Mouse (Mus musculus) limb, embryonic 10.5 days (tissue): ENCODE data around the gene Mfsd14a. TPM values are rescaled to one million over a fixed set of nuclear protein-coding genes. Genes with fewer than 3 reads are reported as not detected.

Experiments used
- DNase-seq: peaks from one replicate; pipeline ENCODE4 v3.0.0-alpha.2; 2017; ENCODE audit warnings: low spot score
- H3K27ac ChIP-seq: fragments of 300-500 bp; sonication (generic); 2 replicates; pipeline ENCODE4 v1.5.1; 2016; ENCODE audit warnings: mild to moderate bottlenecking
- H3K27me3 ChIP-seq: fragments of 300-500 bp; sonication (generic); 2 replicates; pipeline ENCODE4 v1.6.1; 2016; ENCODE audit warnings: low read depth, mild to moderate bottlenecking; ENCODE audit not compliant: poor library complexity, severe bottlenecking
- H3K36me3 ChIP-seq: fragments of 300-500 bp; sonication (generic); 2 replicates; pipeline ENCODE4 v1.6.1; 2016; ENCODE audit warnings: mild to moderate bottlenecking, moderate library complexity
- H3K4me1 ChIP-seq: fragments of 300-500 bp; sonication (generic); 2 replicates; pipeline ENCODE4 v1.6.1; 2016
- H3K4me3 ChIP-seq: fragments of 300-500 bp; sonication (generic); 2 replicates; pipeline ENCODE4 v1.5.1; 2016; ENCODE audit warnings: mild to moderate bottlenecking, moderate library complexity
- H3K9me3 ChIP-seq: fragments of 300-500 bp; sonication (generic); replicated peaks from 2 replicates; pipeline ENCODE4 v1.6.1; 2016; ENCODE audit warnings: mild to moderate bottlenecking
- WGBS: fragments of 180-500 bp; shearing (Covaris S2); methylation state at CpG from one replicate; pipeline ENCODE4 v1.1.7; 2016; 5-methylcytosine and 5-hydroxymethylcytosine counted together
- polyA plus RNA-seq: library from polyadenylated mRNA; unstranded; fragments of >200 nt; fragmentation: Nextera tagmentation; extraction: Ambion mirVana; gene quantifications from 2 replicates; pipeline ENCODE4 v1.2.1, GENCODE M21; 2016

The Mfsd14a gene
- 86.1 and 87.0 TPM in 2 replicates for polyA plus RNA-seq

GRCm38 (mm10) chr3:116662463-116662863 lies at the start of gene Mfsd14a:
Mfsd14a (minus strand) TSS chr3:116662677.
- WGBS: under 1% methylated on average over 39 of the region's 39 CpGs
- H3K36me3 ChIP-seq: peaks cover 4% of the 10 kb centered on the region; the same call in 1 of the 2 replicates
- H3K9me3 ChIP-seq: no peaks in the 10 kb centered on the region
- H3K27ac ChIP-seq: peak within 1 kb of the TSS; percentile 99
- DNase-seq: peak; percentile 99
- H3K27me3 ChIP-seq: no peaks in the 10 kb centered on the region
- peaks cover 18% of the 10 kb centered on the region for H3K4me1 ChIP-seq
- H3K4me3 ChIP-seq: peak within 1 kb of the TSS; percentile 99

- Histone ChIP-seq H3K27ac (peak overlapping the region; percentile 95), H3K27me3 (peaks cover 7% of the 10 kb centered on the region; the same call in 1 of the 2 replicates), H3K4me3 (peak overlapping the region; percentile 98), H3K36me3 (no peaks in the 10 kb centered on the region), H3K9me3 (no peaks in the 10 kb centered on the region), H3K4me1 (peaks cover 18% of the 10 kb centered on the region)
- WGBS: under 1% methylated on average over 85 of the region's 85 CpGs
- DNase-seq: peak; percentile 82
These were observed 49.4 kb upstream of the Mfsd14a start for GRCm38 (mm10) chr3:116711624-116712435.

GRCm38 (mm10) chr3:116710941-116711340 lies 48.5 kb upstream of the Mfsd14a start:
- H3K9me3 ChIP-seq: no peaks in the 10 kb centered on the region
- 0 out of 2 replicates have a peak, but pooled peaks cover 4% of the 10 kb centered on the region for H3K36me3 ChIP-seq
- 55% methylated on average over 9 of the region's 9 CpGs for WGBS
- peak overlapping the region; percentile 98 for H3K4me3 ChIP-seq
- peaks cover 18% of the 10 kb centered on the region for H3K4me1 ChIP-seq
- H3K27me3 ChIP-seq: peaks cover 7% of the 10 kb centered on the region; the same call in 1 of the 2 replicates
- no peak for DNase-seq
- no peak overlapping the region for H3K27ac ChIP-seq

- no peak for DNase-seq
- 94% methylated on average over 1 of the region's 1 CpGs for WGBS
- Histone ChIP-seq H3K27ac (no peak overlapping the region), H3K4me3 (no peak overlapping the region), H3K4me1 (peaks cover 4% of the 10 kb centered on the region), H3K27me3 (no peaks in the 10 kb centered on the region), H3K36me3 (0 out of 2 replicates have a peak, but pooled peaks cover 4% of the 10 kb centered on the region), H3K9me3 (no peaks in the 10 kb centered on the region)
These were observed 43.2 kb upstream of the Mfsd14a start for GRCm38 (mm10) chr3:116705637-116706204.

- DNase-seq: no peak
- Histone ChIP-seq H3K4me3 (no peak overlapping the region), H3K4me1 (no peaks in the 10 kb centered on the region), H3K36me3 (0 out of 2 replicates have a peak, but pooled peaks cover 4% of the 10 kb centered on the region), H3K27ac (no peak overlapping the region), H3K9me3 (no peaks in the 10 kb centered on the region), H3K27me3 (no peaks in the 10 kb centered on the region)
- WGBS: 92% methylated on average over 5 of the region's 5 CpGs
These were observed 41.4 kb upstream of the Mfsd14a start for GRCm38 (mm10) chr3:116703835-116704234.

GRCm38 (mm10) chr3:116702647-116703272 lies 40.3 kb upstream of the Mfsd14a start:
- H3K36me3 ChIP-seq: 0 out of 2 replicates have a peak, but pooled peaks cover 4% of the 10 kb centered on the region
- 82% methylated on average over 1 of the region's 1 CpGs for WGBS
- no peak for DNase-seq
- no peak overlapping the region for H3K27ac ChIP-seq
- no peak overlapping the region for H3K4me3 ChIP-seq
- no peaks in the 10 kb centered on the region for H3K4me1 ChIP-seq
- H3K27me3 ChIP-seq: no peaks in the 10 kb centered on the region
- no peaks in the 10 kb centered on the region for H3K9me3 ChIP-seq

- DNase-seq: no peak
- WGBS: 93% methylated on average over 4 of the region's 4 CpGs
- 0 out of 2 replicates have a peak, but pooled peaks cover 3% of the 10 kb centered on the region for H3K36me3 ChIP-seq
- no peak overlapping the region for H3K4me3 ChIP-seq
- H3K4me1 ChIP-seq: no peaks in the 10 kb centered on the region
- no peaks in the 10 kb centered on the region for H3K27me3 ChIP-seq
- no peak overlapping the region for H3K27ac ChIP-seq
- H3K9me3 ChIP-seq: no peaks in the 10 kb centered on the region
These were observed 39.1 kb upstream of the Mfsd14a start for GRCm38 (mm10) chr3:116701601-116702000.

- no peak overlapping the region for H3K27ac ChIP-seq
- no peaks in the 10 kb centered on the region for H3K4me1 ChIP-seq
- H3K4me3 ChIP-seq: no peak overlapping the region
- H3K9me3 ChIP-seq: no peaks in the 10 kb centered on the region
- no peaks in the 10 kb centered on the region for H3K27me3 ChIP-seq
- 84% methylated on average over 2 of the region's 2 CpGs for WGBS
- peaks cover 3% of the 10 kb centered on the region; the same call in 1 of the 2 replicates for H3K36me3 ChIP-seq
- DNase-seq: no peak
These were observed 36.3 kb upstream of the Mfsd14a start for GRCm38 (mm10) chr3:116698786-116699185.

- DNase-seq: no peak
- Histone ChIP-seq H3K27ac (no peak overlapping the region), H3K36me3 (peaks cover 13% of the 10 kb centered on the region), H3K27me3 (no peaks in the 10 kb centered on the region), H3K9me3 (no peaks in the 10 kb centered on the region), H3K4me1 (no peaks in the 10 kb centered on the region), H3K4me3 (no peak overlapping the region)
- 89% methylated on average over 2 of the region's 2 CpGs for WGBS
These were observed 33.1 kb upstream of the Mfsd14a start for GRCm38 (mm10) chr3:116695666-116695985.

- H3K27me3 ChIP-seq: no peaks in the 10 kb centered on the region
- H3K36me3 ChIP-seq: peaks cover 13% of the 10 kb centered on the region
- H3K4me1 ChIP-seq: no peaks in the 10 kb centered on the region
- DNase-seq: no peak
- 91% methylated on average over 8 of the region's 8 CpGs for WGBS
- no peaks in the 10 kb centered on the region for H3K9me3 ChIP-seq
- no peak overlapping the region for H3K27ac ChIP-seq
- no peak overlapping the region for H3K4me3 ChIP-seq
These were observed 32.6 kb upstream of the Mfsd14a start for GRCm38 (mm10) chr3:116694955-116695665.

- 94% methylated on average over 3 of the region's 3 CpGs for WGBS
- no peaks in the 10 kb centered on the region for H3K4me1 ChIP-seq
- H3K27ac ChIP-seq: no peak overlapping the region
- no peak overlapping the region for H3K4me3 ChIP-seq
- no peak for DNase-seq
- H3K27me3 ChIP-seq: no peaks in the 10 kb centered on the region
- H3K36me3 ChIP-seq: peaks cover 13% of the 10 kb centered on the region
- H3K9me3 ChIP-seq: no peaks in the 10 kb centered on the region
These were observed 31.8 kb upstream of the Mfsd14a start for GRCm38 (mm10) chr3:116694312-116694711.

- Histone ChIP-seq H3K9me3 (no peaks in the 10 kb centered on the region), H3K27ac (no peak within 1 kb of the TSS), H3K4me1 (no peaks in the 10 kb centered on the region), H3K36me3 (peaks cover 23% of the 10 kb centered on the region), H3K27me3 (no peaks in the 10 kb centered on the region), H3K4me3 (no peak within 1 kb of the TSS)
- WGBS: 89% methylated on average over 1 of the region's 1 CpGs
- DNase-seq: no peak
These were observed 18.7 kb upstream of the Mfsd14a start, which contains the start of gene Gm43191 for GRCm38 (mm10) chr3:116681160-116681559. Gm43191 (minus strand) TSS chr3:116681260.
